Mouse (Mus musculus) left cerebral cortex, postnatal 36 days (tissue): ENCODE measurements around the gene Insc. TPM values are rescaled to one million over a fixed set of nuclear protein-coding genes. Genes with fewer than 3 reads are reported as not detected.
A peak's percentile ranks its signal among the peaks of the same experiment; 100 is the strongest.

Source experiments
- DNase-seq, 2 experiments: peaks; one replicate each; pipeline ENCODE4 v3.0.0; 2021 to 2022; ENCODE audit warnings: low spot score in 2 of 2, mixed read lengths in 1 of 2
- intact Hi-C: fragments of 180-260 bp; cut with DNase I; formaldehyde crosslinking; loops from one replicate; pipeline ENCODE4 v1.15.1; 2025
- total RNA-seq, 2 experiments: library from RNA; stranded (reverse); gene quantifications; 2 replicates each; pipeline ENCODE4 v1.2.3; 2021

Gene Insc
- total RNA-seq, 2 experiments from 2014 or later = 2.6 to 3.2 TPM

- no peak for DNase-seq
- intact Hi-C loops = no loop called here
These were observed 143.4 kb downstream of the Insc start for GRCm38 (mm10) chr7:114886933-114887332.

- DNase-seq = no peak
- intact Hi-C loops = no loop called here
These were observed 146.7 kb downstream of the Insc start for GRCm38 (mm10) chr7:114890215-114890614.

GRCm38 (mm10) chr7:114892618-114893257 lies 149.2 kb downstream of the Insc start:
- DNase-seq = peak; percentile 28 to 31
- intact Hi-C loops = no loop called here

- intact Hi-C loops = no loop called here
- DNase-seq = no peak
These were observed 150.4 kb downstream of the Insc start for GRCm38 (mm10) chr7:114893889-114894288.

- intact Hi-C loops = no loop called here
- no peak for DNase-seq
These were observed 153.6 kb downstream of the Insc start for GRCm38 (mm10) chr7:114896966-114897697.

Other genes with a start within 250 kb of the Insc start
- gene Cyp2r1, start 180.7 kb upstream of the Insc start, total RNA-seq = 1 to 10 TPM; 1.7 to 2.1 TPM
- 1 to 10 TPM; 1.3 to 1.7 TPM for gene Calca, start 107.3 kb upstream of the Insc start, total RNA-seq
- gene Calcb, start 25.1 kb upstream of the Insc start, total RNA-seq = not detected